ENCODE assay signal across 14 mouse cellular contexts in the genomic region with DNA sequence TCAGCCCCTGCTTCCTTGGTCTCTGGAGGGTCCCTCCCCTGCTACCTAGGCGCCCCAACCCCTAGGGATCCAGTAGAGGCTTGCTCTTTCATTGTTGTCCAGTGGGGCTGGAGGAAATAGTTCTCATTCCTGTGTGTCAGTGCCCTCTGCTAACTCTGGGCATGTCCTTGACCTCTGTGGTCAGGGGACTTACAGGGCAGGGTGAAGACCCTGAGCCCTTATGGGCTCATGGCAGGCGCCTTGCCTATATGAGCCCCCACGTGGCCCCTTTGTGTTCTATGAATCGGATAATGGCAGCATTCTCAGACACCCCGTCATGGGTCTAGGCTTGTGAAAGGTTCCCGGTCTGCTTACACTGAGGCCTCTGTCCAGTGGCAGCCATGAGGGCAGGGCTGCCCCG. TPM values are rescaled to one million over a fixed set of nuclear protein-coding genes. Genes with fewer than 3 reads are reported as not detected.
A peak's percentile ranks its signal among the peaks of the same experiment; 100 is the strongest.
DNase-seq lines count a peak whose midpoint lies in the region; ATAC-seq and TF ChIP-seq lines count a peak whose summit lies in the region.
"Had no signal": no experiment of that assay in that cellular context is flagged by ENCODE, and none has a peak within 500 bp of the region (broad histone marks: within the 10 kb centered on the region; RNA-seq: fewer than 3 reads in every experiment).

No protein-coding gene starts in this region.

- WGBS in heart, embryonic 13.5 days = 74% methylated on average over 7 of the region's 7 CpGs
- 78% methylated on average over 7 of the region's 7 CpGs for WGBS in lung, embryonic 14.5 days
- WGBS in lung, adult 2 months = 83% methylated on average over 7 of the region's 7 CpGs
- 87% methylated on average over 7 of the region's 7 CpGs for WGBS in limb, embryonic 10.5 days

- ATAC-seq in heart, embryonic 13.5 days (ENCODE audit: extremely low read depth, insufficient number of reproducible peaks, low FRiP score, low TSS enrichment) = no peak
- ATAC-seq in lung, embryonic 14.5 days (ENCODE audit: insufficient read depth) = no peak
- no peak for ATAC-seq in activated CD4-positive, CD25-positive, alpha-beta regulatory T cell, adult 4 months

- intact Hi-C loops in heart, postnatal 10 days (cut with DNase I) = no loop called here

- peaks cover 12% of the 10 kb centered on the region for H3K27me3 ChIP-seq in heart, embryonic 13.5 days (replicated peaks)
- peaks cover 8% of the 10 kb centered on the region; the same call in 1 of the 2 replicates for H3K27me3 ChIP-seq in lung, embryonic 14.5 days (ENCODE audit: insufficient read depth, low read length)
- H3K27me3 ChIP-seq in limb, embryonic 10.5 days (ENCODE audit: low read depth, poor library complexity, severe bottlenecking) = peaks cover 8% of the 10 kb centered on the region

- TF ChIP-seq CTCF in lung, embryonic 14.5 days (IDR thresholded peaks at IDR 0.05; ENCODE audit: low read depth) = no peak
- TF ChIP-seq CTCF in lung, adult 2 months (IDR thresholded peaks at IDR 0.05; ENCODE audit: insufficient read depth, low read length) = no peak

- H3K9me3 ChIP-seq in heart, embryonic 13.5 days = peaks cover 10% of the 10 kb centered on the region
- H3K9me3 ChIP-seq in lung, embryonic 14.5 days (ENCODE audit: low read depth, low read length) = no peaks in the 10 kb centered on the region
- no peaks in the 10 kb centered on the region for H3K9me3 ChIP-seq in limb, embryonic 10.5 days (replicated peaks)
- H3K9me3 ChIP-seq: hindbrain, embryonic 12.5 days had no signal

- H3K4me1 ChIP-seq in heart, embryonic 13.5 days = peaks cover 64% of the 10 kb centered on the region
- peaks cover 21% of the 10 kb centered on the region for H3K4me1 ChIP-seq in lung, embryonic 14.5 days (ENCODE audit: insufficient read depth)
- H3K4me1 ChIP-seq in lung, adult 2 months (ENCODE audit: control insufficient read depth, insufficient read depth, low read length) = peaks cover 18% of the 10 kb centered on the region
- H3K4me1 ChIP-seq in limb, embryonic 10.5 days = peaks cover 64% of the 10 kb centered on the region

- peak overlapping the region; percentile 88 for H3K27ac ChIP-seq in heart, embryonic 13.5 days (replicated peaks)
- peak overlapping the region; percentile 52; the same call in 1 of the 2 replicates for H3K27ac ChIP-seq in lung, embryonic 14.5 days (ENCODE audit: low read depth)
- H3K27ac ChIP-seq in limb, embryonic 10.5 days = peak overlapping the region; percentile 62
- H3K27ac ChIP-seq: hindbrain, embryonic 12.5 days had no signal

- peak; percentile 16 for DNase-seq in adrenal gland, adult 2 months
- DNase-seq in adrenal gland, postnatal 4 days (ENCODE audit: low spot score in 2 of 2) = no peak
- no peak for DNase-seq in heart, postnatal 10 days
- DNase-seq in lung, embryonic 14.5 days = no peak
- DNase-seq in lung, adult 2 months = no peak
- no peak for DNase-seq in limb, embryonic 10.5 days (ENCODE audit: low spot score)
- DNase-seq: cerebellum, adult 8-10 months had no signal

- TF ChIP-seq POLR2A in lung, adult 2 months (IDR thresholded peaks at IDR 0.05; ENCODE audit: borderline replicate concordance, extremely low read depth, low read depth, low read length) = no peak

- H3K36me3 ChIP-seq in heart, embryonic 13.5 days = no peaks in the 10 kb centered on the region
- no peaks in the 10 kb centered on the region for H3K36me3 ChIP-seq in lung, embryonic 14.5 days (ENCODE audit: insufficient read depth)
- H3K36me3 ChIP-seq in limb, embryonic 10.5 days = no peaks in the 10 kb centered on the region
- H3K36me3 ChIP-seq: hindbrain, embryonic 12.5 days had no signal

- no peak overlapping the region for H3K4me3 ChIP-seq in heart, embryonic 13.5 days
- H3K4me3 ChIP-seq in lung, embryonic 14.5 days (ENCODE audit: low read depth, low read length) = no peak overlapping the region
- no peak overlapping the region for H3K4me3 ChIP-seq in lung, adult 2 months (replicated peaks; ENCODE audit: extremely low read depth, low read depth, low read length)
- H3K4me3 ChIP-seq in limb, embryonic 10.5 days = no peak overlapping the region
- H3K4me3 ChIP-seq: hindbrain, embryonic 12.5 days had no signal

- H3K9ac ChIP-seq in heart, embryonic 13.5 days = peak overlapping the region; percentile 42; the same call in 1 of the 2 replicates
- H3K9ac ChIP-seq in lung, embryonic 14.5 days = no peak overlapping the region
- H3K9ac ChIP-seq: hindbrain, embryonic 12.5 days had no signal

- H3K4me2 ChIP-seq in heart, embryonic 13.5 days = peak overlapping the region; percentile 24
- H3K4me2 ChIP-seq in lung, embryonic 14.5 days = no peak overlapping the region
- H3K4me2 ChIP-seq: hindbrain, embryonic 12.5 days; midbrain, embryonic 11.5 days had no signal

RNA-seq across cellular contexts. Expression of gene Plxnd1, which starts 4.0 kb away (rescaled TPM):
- total RNA-seq in adrenal gland, adult 2 months (2021) = 100 to 1,000 TPM; 168 to 181 TPM
- polyA plus RNA-seq in adrenal gland, adult 2 months (2012; rRNA removed) = 279 and 288 TPM in 2 replicates
- total RNA-seq in adrenal gland, postnatal 4 days (2021) = 100 to 1,000 TPM; 237 to 271 TPM
- polyA plus RNA-seq in heart, embryonic 13.5 days (2015; fragmentation: Nextera tagmentation; extraction: Ambion mirVana) = 39.6 and 43.5 TPM in 2 replicates
- total RNA-seq in heart, postnatal 10 days (2021) = 100 to 1,000 TPM; 179 to 224 TPM
- polyA plus RNA-seq in lung, embryonic 14.5 days (2014; fragmentation: Nextera tagmentation; extraction: Ambion mirVana) = 81.9 and 84.2 TPM in 2 replicates
- 146 and 185 TPM in 2 replicates for polyA plus RNA-seq in lung, adult 2 months (2012; rRNA removed)
- 27.9 and 30.9 TPM in 2 replicates for polyA plus RNA-seq in limb, embryonic 10.5 days (2016; fragmentation: Nextera tagmentation; extraction: Ambion mirVana)
- 10 to 100 TPM; 10.6 to 10.8 TPM for polyA plus RNA-seq in activated CD4-positive, CD25-positive, alpha-beta regulatory T cell, adult 4 months (2017; shearing (Covaris generic))

RNA-seq across cellular contexts. Expression of gene H1foo, which starts 54.0 kb away (rescaled TPM):
- not detected for total RNA-seq in adrenal gland, adult 2 months (2021)
- not detected in 2 replicates for polyA plus RNA-seq in adrenal gland, adult 2 months (2012; rRNA removed)
- total RNA-seq in adrenal gland, postnatal 4 days (2021) = not detected
- not detected in 2 replicates for polyA plus RNA-seq in heart, embryonic 13.5 days (2015; fragmentation: Nextera tagmentation; extraction: Ambion mirVana)
- total RNA-seq in heart, postnatal 10 days (2021) = not detected
- polyA plus RNA-seq in lung, embryonic 14.5 days (2014; fragmentation: Nextera tagmentation; extraction: Ambion mirVana) = not detected in 2 replicates
- polyA plus RNA-seq in lung, adult 2 months (2012; rRNA removed) = not detected in 2 replicates
- polyA plus RNA-seq in limb, embryonic 10.5 days (2016; fragmentation: Nextera tagmentation; extraction: Ambion mirVana) = not detected in 2 replicates
- polyA plus RNA-seq in activated CD4-positive, CD25-positive, alpha-beta regulatory T cell, adult 4 months (2017; shearing (Covaris generic)) = under 1 TPM in 1 of 2 experiments, not detected in 1; 0.52 TPM
- polyA plus RNA-seq: hindbrain, embryonic 12.5 days; limb, embryonic 14.5 days; midbrain, embryonic 11.5 days; small intestine, adult 2 months; testis, adult 2 months had no signal
